Mouse (Mus musculus) neutrophil, adult 5-6 weeks (primary cell): ENCODE measurements around the gene Oard1. TPM values are rescaled to one million over a fixed set of nuclear protein-coding genes. Genes with fewer than 3 reads are reported as not detected.

Source experiments
- ATAC-seq: fragments of 151-379, 151-347 bp; 2 replicates; pipeline ENCODE4 v1.8.0; 2017; ENCODE audit warnings: mild to moderate bottlenecking, moderate TSS enrichment; ENCODE audit not compliant: insufficient number of reproducible peaks, poor library complexity, low FRiP score, severe bottlenecking; ENCODE audit errors: extremely low read depth
- total RNA-seq: library from RNA; stranded (forward); fragments of 200-1000 nt; gene quantifications from 2 replicates; pipeline ENCODE4 v1.2.3, GENCODE M21; 2017

Gene Oard1
- total RNA-seq, 1 experiment from 2014 or later = 97.1 TPM

- peak; percentile 45; the same call in 1 of the 2 replicates for ATAC-seq
These were observed 52.3 kb downstream of the Oard1 start for GRCm38 (mm10) chr17:48462096-48462495.

- no peak for ATAC-seq
These were observed 53.6 kb downstream of the Oard1 start for GRCm38 (mm10) chr17:48463391-48463790.

Other genes starting within 250 kb of the Oard1 start
- gene A530064D06Rik, start 242.7 kb upstream of the Oard1 start, total RNA-seq = 129 and 143 TPM in 2 replicates
- gene Trem1, start 177.2 kb upstream of the Oard1 start, total RNA-seq = 172 and 173 TPM in 2 replicates
- gene Trem3, start 162.2 kb upstream of the Oard1 start, total RNA-seq = 140 and 149 TPM in 2 replicates
- gene Treml4, start 145.7 kb upstream of the Oard1 start, total RNA-seq = 47.1 and 49.0 TPM in 2 replicates
- 145 and 151 TPM in 2 replicates for gene Treml2, start 110.5 kb upstream of the Oard1 start, total RNA-seq
- 99.2 and 102 TPM in 2 replicates for gene B430306N03Rik, start 93.9 kb upstream of the Oard1 start, total RNA-seq
- 2.6 and 3.7 TPM in 2 replicates for gene Trem2, start 63.6 kb upstream of the Oard1 start, total RNA-seq
- 7.0 and 9.8 TPM in 2 replicates for gene Treml1, start 50.1 kb upstream of the Oard1 start, total RNA-seq
- gene Nfya, start 108 bp upstream of the Oard1 start, total RNA-seq = 47.7 and 55.0 TPM in 2 replicates
- not detected in 2 replicates for gene Apobec2, start 22.9 kb downstream of the Oard1 start, total RNA-seq
- 2.5 and 3.8 TPM in 2 replicates for gene Tspo2, start 41.5 kb downstream of the Oard1 start, total RNA-seq
- gene Unc5cl, start 44.9 kb downstream of the Oard1 start, total RNA-seq = 5.2 and 11.3 TPM in 2 replicates